Mouse (Mus musculus) adrenal gland, postnatal 14 days (tissue): ENCODE measurements around the gene Wdr73. TPM values are rescaled to one million over a fixed set of nuclear protein-coding genes. Genes with fewer than 3 reads are reported as not detected.

ENCODE experiments used
- DNase-seq: peaks from one replicate; pipeline ENCODE4 v3.0.0; 2021; ENCODE audit warnings: mixed read lengths
- total RNA-seq: library from RNA; stranded (reverse); gene quantifications from 2 replicates; pipeline ENCODE4 v1.2.3, GENCODE M21; 2021

The Wdr73 gene
- total RNA-seq, 1 experiment from 2014 or later: 21.0 TPM

DNA sequence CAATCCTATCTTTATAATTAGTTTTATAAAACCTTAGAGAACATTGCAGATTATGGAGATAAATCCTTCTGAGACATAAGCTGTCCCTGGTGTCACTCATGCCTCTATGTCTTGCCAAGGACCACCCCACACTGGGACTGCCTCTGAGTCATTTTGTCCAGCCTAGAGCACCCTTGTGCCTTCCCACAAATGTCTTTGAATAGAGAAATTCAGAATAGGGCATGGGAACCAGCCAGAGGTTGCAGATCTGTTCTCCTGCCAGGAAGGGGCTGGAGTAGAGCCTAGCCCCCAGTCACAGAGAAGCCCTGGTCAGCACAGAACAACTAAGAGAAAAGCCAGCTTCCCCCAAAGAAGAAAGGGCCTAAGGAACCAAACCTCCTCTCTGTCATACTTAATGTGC is 45.8 kb downstream of the Wdr73 start:
- no peak for DNase-seq

DNA sequence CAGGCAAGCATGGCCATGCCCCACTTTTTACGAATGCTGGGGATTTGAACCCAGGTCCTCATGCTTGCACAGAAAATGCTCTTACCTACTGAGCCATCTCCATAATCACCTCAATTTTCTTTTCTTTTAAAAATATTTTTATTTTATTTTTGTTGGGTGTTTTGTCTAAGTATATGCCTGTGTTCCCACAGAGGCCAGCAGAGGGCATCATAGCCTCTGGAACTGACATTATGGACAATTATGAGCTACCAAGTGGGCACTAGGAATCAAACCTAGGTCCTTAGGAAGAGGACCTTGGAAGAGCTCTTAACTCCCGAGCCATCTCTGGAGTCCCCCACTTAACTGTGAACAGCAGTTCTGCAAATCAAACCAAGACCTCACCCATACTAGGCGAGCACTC is 47.9 kb downstream of the Wdr73 start:
- DNase-seq: no peak

- DNase-seq: no peak
Observed at GRCm38 (mm10) chr7:80850520-80850919, 50.5 kb downstream of the Wdr73 start.

GRCm38 (mm10) chr7:80849710-80850109 is 51.4 kb downstream of the Wdr73 start:
- peak; percentile 76 for DNase-seq

DNA sequence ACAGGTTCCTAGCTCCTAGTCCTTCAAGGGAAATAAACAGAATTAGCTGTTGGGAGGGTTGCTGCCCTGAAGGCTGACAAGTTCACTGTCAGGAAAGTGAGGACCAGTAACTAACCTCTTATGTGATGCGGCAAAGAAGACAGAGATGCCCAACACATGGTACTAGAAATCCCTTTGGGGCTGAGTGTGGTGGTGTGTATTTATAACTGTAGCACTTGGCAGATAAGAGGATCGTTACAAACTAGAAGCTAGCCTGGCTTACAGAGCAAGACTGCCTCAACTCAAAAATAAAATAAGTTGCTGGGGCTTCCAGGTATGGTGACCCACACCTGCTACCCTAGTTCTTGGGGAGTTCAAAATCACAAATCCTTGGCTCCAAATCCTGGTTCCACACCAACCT is 51.8 kb downstream of the Wdr73 start:
- no peak for DNase-seq

DNA sequence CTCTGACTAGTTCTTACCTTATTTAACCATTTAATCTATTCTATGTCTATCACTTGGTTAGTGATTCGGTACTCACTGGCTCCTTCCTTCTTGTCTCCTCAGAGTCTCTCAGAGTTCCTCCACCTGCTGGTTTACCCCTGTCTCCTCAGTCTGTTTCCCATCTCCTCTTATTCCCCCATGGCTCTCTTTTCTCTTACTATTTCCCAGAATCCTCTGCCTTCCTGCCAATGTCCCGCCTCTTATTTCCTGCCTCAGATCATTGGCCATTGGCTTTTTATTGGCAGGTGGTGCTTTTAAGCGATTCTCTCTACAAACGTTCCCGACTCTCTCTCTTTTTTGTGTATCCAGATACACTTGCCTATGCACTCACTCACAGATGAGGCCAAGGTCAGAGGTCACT is 54.4 kb downstream of the Wdr73 start:
- no peak for DNase-seq

DNA sequence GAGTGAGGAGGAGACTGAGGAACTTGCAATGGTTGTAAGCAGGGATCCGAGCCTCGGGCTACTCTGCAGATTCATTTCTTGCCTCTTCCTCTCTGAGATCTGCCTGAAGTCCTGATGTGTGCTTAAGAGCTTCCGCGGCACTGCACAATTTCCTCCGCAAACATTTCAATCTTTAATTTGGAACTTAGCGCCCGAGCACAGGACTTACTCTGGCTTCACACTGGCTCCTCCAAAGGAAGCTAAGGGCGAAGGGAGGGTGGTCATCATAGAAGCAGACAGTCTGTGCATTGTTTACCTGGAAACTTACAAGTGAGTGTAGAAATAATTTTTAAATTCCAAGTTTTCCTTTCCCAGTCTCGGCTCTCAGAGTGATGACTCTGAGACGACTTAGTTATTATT is 54.8 kb downstream of the Wdr73 start:
- no peak for DNase-seq

GRCm38 (mm10) chr7:80845621-80846279 is 55.3 kb downstream of the Wdr73 start:
- no peak for DNase-seq

GRCm38 (mm10) chr7:80844691-80845090 is 56.4 kb downstream of the Wdr73 start:
- no peak for DNase-seq

GRCm38 (mm10) chr7:80843910-80844640 is 57.0 kb downstream of the Wdr73 start:
- no peak for DNase-seq

- DNase-seq: no peak
Observed at GRCm38 (mm10) chr7:80843176-80843575, 57.9 kb downstream of the Wdr73 start.

GRCm38 (mm10) chr7:80842132-80842531 is 58.9 kb downstream of the Wdr73 start:
- no peak for DNase-seq

DNA sequence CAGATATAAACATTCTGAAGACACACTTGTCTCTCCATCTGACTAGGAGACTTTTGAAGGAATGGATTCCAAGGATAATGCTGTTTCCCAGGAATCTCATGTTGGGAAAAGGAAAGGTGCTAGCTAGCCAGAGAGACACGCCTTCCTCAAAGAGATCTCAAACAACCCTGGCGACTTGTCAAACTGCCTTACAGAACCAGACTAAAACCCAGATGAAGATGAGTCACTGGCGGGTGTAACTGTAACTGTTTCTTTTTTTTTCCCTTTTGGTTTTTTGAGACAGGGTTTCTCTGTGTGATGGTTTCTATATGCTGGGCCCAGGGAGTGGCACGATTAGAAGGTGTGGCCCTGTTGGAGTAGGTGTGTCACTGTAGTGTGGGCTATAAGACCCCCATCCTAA is 60.1 kb downstream of the Wdr73 start:
- peak; percentile 31 for DNase-seq

Other genes starting within 250 kb of the Wdr73 start
- gene Crtc3, start 212.4 kb downstream of the Wdr73 start, total RNA-seq: 22.5 and 29.0 TPM in 2 replicates
- 70.0 and 95.3 TPM in 2 replicates for gene Iqgap1, start 75.3 kb downstream of the Wdr73 start, total RNA-seq
- 4.9 and 8.3 TPM in 2 replicates for gene Zscan2, start 40.3 kb downstream of the Wdr73 start, total RNA-seq
- gene Nmb, start 3.8 kb upstream of the Wdr73 start, total RNA-seq: 3.6 and 5.9 TPM in 2 replicates
- 105 and 124 TPM in 2 replicates for gene Sec11a, start 46.5 kb upstream of the Wdr73 start, total RNA-seq
- 32.5 and 35.7 TPM in 2 replicates for gene Zfp592, start 92.4 kb upstream of the Wdr73 start, total RNA-seq
- gene Alpk3, start 156.3 kb upstream of the Wdr73 start, total RNA-seq: 0.22 and 0.38 TPM in 2 replicates
- 0.19 and 0.30 TPM in 2 replicates for gene Slc28a1, start 213.5 kb upstream of the Wdr73 start, total RNA-seq